Mouse (Mus musculus) ovary, postnatal 10 days (tissue): ENCODE results near the gene Trp53bp2.

Experiments
- DNase-seq: peaks from one replicate; pipeline ENCODE4 v3.0.0; 2022; ENCODE audit warnings: low spot score

Trp53bp2 gene

GRCm38 (mm10) chr1:182408684-182409327 is at the start of gene Trp53bp2:
Gene Trp53bp2 (plus strand): TSS chr1:182409172.
- DNase-seq = peak; percentile 99

GRCm38 (mm10) chr1:182362703-182363102 is 46.3 kb upstream of the Trp53bp2 start:
- no peak for DNase-seq

- DNase-seq = no peak
These were observed 45.1 kb upstream of the Trp53bp2 start for GRCm38 (mm10) chr1:182363683-182364404.

GRCm38 (mm10) chr1:182368309-182368708 is 40.7 kb upstream of the Trp53bp2 start:
- no peak for DNase-seq

- DNase-seq = no peak
These were observed 40.2 kb upstream of the Trp53bp2 start for GRCm38 (mm10) chr1:182368782-182369181.

GRCm38 (mm10) chr1:182369435-182369834 is 39.5 kb upstream of the Trp53bp2 start:
- DNase-seq = no peak

GRCm38 (mm10) chr1:182371891-182372290 is 37.1 kb upstream of the Trp53bp2 start:
- DNase-seq = no peak

GRCm38 (mm10) chr1:182376221-182376620 is 32.8 kb upstream of the Trp53bp2 start:
- no peak for DNase-seq

- no peak for DNase-seq
These were observed 32.1 kb upstream of the Trp53bp2 start for GRCm38 (mm10) chr1:182376826-182377225.

- no peak for DNase-seq
These were observed 31.5 kb upstream of the Trp53bp2 start for GRCm38 (mm10) chr1:182377519-182377918.

GRCm38 (mm10) chr1:182378205-182378835 is 30.7 kb upstream of the Trp53bp2 start:
- DNase-seq = no peak

GRCm38 (mm10) chr1:182378876-182379275 is 30.1 kb upstream of the Trp53bp2 start:
- DNase-seq = no peak

- no peak for DNase-seq
These were observed 28.3 kb upstream of the Trp53bp2 start for GRCm38 (mm10) chr1:182380683-182381082.

- DNase-seq = no peak
These were observed 27.6 kb upstream of the Trp53bp2 start for GRCm38 (mm10) chr1:182381327-182381726.

GRCm38 (mm10) chr1:182383096-182383495 is 25.9 kb upstream of the Trp53bp2 start:
- DNase-seq = no peak

GRCm38 (mm10) chr1:182386449-182386848 is 22.5 kb upstream of the Trp53bp2 start:
- no peak for DNase-seq

- no peak for DNase-seq
These were observed 20.2 kb upstream of the Trp53bp2 start for GRCm38 (mm10) chr1:182388729-182389128.

GRCm38 (mm10) chr1:182398171-182398570 is 10.8 kb upstream of the Trp53bp2 start:
- no peak for DNase-seq

- no peak for DNase-seq
These were observed 10.2 kb upstream of the Trp53bp2 start for GRCm38 (mm10) chr1:182398780-182399179.

- DNase-seq = no peak
These were observed 9.8 kb upstream of the Trp53bp2 start for GRCm38 (mm10) chr1:182399205-182399604.

GRCm38 (mm10) chr1:182399908-182400307 is 9.1 kb upstream of the Trp53bp2 start:
- no peak for DNase-seq

- no peak for DNase-seq
These were observed 5.9 kb upstream of the Trp53bp2 start for GRCm38 (mm10) chr1:182403076-182403475.

- no peak for DNase-seq
These were observed 2.4 kb upstream of the Trp53bp2 start for GRCm38 (mm10) chr1:182406621-182407020.
